Mouse (Mus musculus): ENCODE results near the gene Slc36a2.

DNA sequence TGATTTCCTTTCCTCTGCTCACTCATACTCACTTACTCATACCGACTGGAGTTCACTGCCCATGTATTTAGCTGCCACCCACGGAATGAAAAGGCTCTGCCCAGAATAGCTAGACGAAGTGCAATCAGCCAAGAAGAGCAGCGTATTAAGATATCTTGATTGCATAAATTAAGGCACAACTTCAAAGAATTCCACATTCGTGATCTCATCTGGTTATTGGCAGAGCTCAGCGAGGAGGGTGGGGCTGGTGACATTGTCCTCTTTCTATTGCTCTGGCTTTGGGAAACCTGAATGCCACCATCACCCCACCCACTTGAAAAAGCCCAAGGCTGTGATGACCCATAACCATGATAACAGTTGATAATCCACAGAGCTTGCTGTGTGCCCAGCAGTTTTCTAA lies 56.9 kb downstream of the Slc36a2 start:
- no peak for TF ChIP-seq CTCF (IDR thresholded peaks at IDR 0.05; ENCODE audit: low read depth)
- no peak for TF ChIP-seq EP300 (IDR thresholded peaks at IDR 0.05; ENCODE audit: low read depth)

Data from liver, postnatal 0 days (tissue).